Mouse (Mus musculus) kidney, adult 2 months (tissue): ENCODE measurements at regions not wholly inside any gene's neighbourhood (a gene's known extent, or its start where the extent isn't known, plus 50 kb on each side); places are given as distances from the start of the nearest gene placed in this dataset.

Experiments
- CTCF ChIP-seq: fragments of 200-500 bp; conservative IDR thresholded peaks from 2 replicates; pipeline ENCODE4 v1.5.1; 2011; ENCODE audit warnings: low read depth, mild to moderate bottlenecking, control low read depth, low read length, moderate library complexity, mixed read lengths; ENCODE audit not compliant: insufficient read depth, insufficient read length
- POLR2A ChIP-seq: fragments of 200-500 bp; IDR thresholded peaks from one replicate; pipeline ENCODE4 v1.6.1; 2011; ENCODE audit warnings: low read depth, low read length, control low read depth

GRCm38 (mm10) chr8:109359396-109360051, 134.3 kb upstream of the Pmfbp1 start:
- TF ChIP-seq CTCF (no peak), POLR2A (no peak)
